Mouse (Mus musculus): ENCODE measurements at regions not wholly inside any gene's neighbourhood (a gene's known extent, or its start where the extent isn't known, plus 50 kb on each side); places are given as distances from the start of the nearest gene placed in this dataset.

- Histone ChIP-seq H3K27me3 (ENCODE audit: insufficient read depth, low read length) (no peaks in the 10 kb centered on the region), H3K4me2 (replicated peaks; ENCODE audit: low read depth, low read length) (no peak overlapping the region), H3K36me3 (ENCODE audit: insufficient read depth, low read length) (no peaks in the 10 kb centered on the region), H3K9me3 (ENCODE audit: low read length) (no peaks in the 10 kb centered on the region), H3K4me1 (ENCODE audit: insufficient read depth, low read length) (no peaks in the 10 kb centered on the region), H3K4me3 (ENCODE audit: low read length) (no peak overlapping the region), H3K9ac (replicated peaks; ENCODE audit: low read length) (no peak overlapping the region), H3K27ac (ENCODE audit: low read length) (no peak overlapping the region)
- ATAC-seq (ENCODE audit: low FRiP score, low TSS enrichment): no peak
- 79% methylated on average over 4 of the region's 4 CpGs for WGBS
Observed at GRCm38 (mm10) chr15:68811041-68811440, 2310.3 kb upstream of the Lrrc6 start.

GRCm38 (mm10) chr15:68810593-68810992 lies 2309.9 kb upstream of the Lrrc6 start:
- ATAC-seq (ENCODE audit: low FRiP score, low TSS enrichment): no peak
- Histone ChIP-seq H3K9ac (replicated peaks; ENCODE audit: low read length) (no peak overlapping the region), H3K36me3 (ENCODE audit: insufficient read depth, low read length) (no peaks in the 10 kb centered on the region), H3K4me2 (replicated peaks; ENCODE audit: low read depth, low read length) (no peak overlapping the region), H3K4me1 (ENCODE audit: insufficient read depth, low read length) (no peaks in the 10 kb centered on the region), H3K4me3 (ENCODE audit: low read length) (no peak overlapping the region), H3K27ac (ENCODE audit: low read length) (no peak overlapping the region), H3K9me3 (ENCODE audit: low read length) (no peaks in the 10 kb centered on the region), H3K27me3 (ENCODE audit: insufficient read depth, low read length) (no peaks in the 10 kb centered on the region)
- WGBS: 80% methylated on average over 6 of the region's 6 CpGs

- no peak for ATAC-seq (ENCODE audit: low FRiP score, low TSS enrichment)
- WGBS: 93% methylated on average over 1 of the region's 1 CpGs
- Histone ChIP-seq H3K9ac (replicated peaks; ENCODE audit: low read length) (no peak overlapping the region), H3K4me1 (ENCODE audit: insufficient read depth, low read length) (no peaks in the 10 kb centered on the region), H3K9me3 (ENCODE audit: low read length) (no peaks in the 10 kb centered on the region), H3K36me3 (ENCODE audit: insufficient read depth, low read length) (no peaks in the 10 kb centered on the region), H3K27me3 (ENCODE audit: insufficient read depth, low read length) (no peaks in the 10 kb centered on the region), H3K27ac (ENCODE audit: low read length) (no peak overlapping the region), H3K4me3 (ENCODE audit: low read length) (no peak overlapping the region), H3K4me2 (replicated peaks; ENCODE audit: low read depth, low read length) (no peak overlapping the region)
Observed at GRCm38 (mm10) chr15:68808175-68808574, 2307.5 kb upstream of the Lrrc6 start.

- Histone ChIP-seq H3K4me2 (replicated peaks; ENCODE audit: low read depth, low read length) (no peak overlapping the region), H3K27ac (ENCODE audit: low read length) (no peak overlapping the region), H3K9me3 (ENCODE audit: low read length) (no peaks in the 10 kb centered on the region), H3K4me3 (ENCODE audit: low read length) (no peak overlapping the region), H3K4me1 (ENCODE audit: insufficient read depth, low read length) (no peaks in the 10 kb centered on the region), H3K36me3 (ENCODE audit: insufficient read depth, low read length) (no peaks in the 10 kb centered on the region), H3K27me3 (ENCODE audit: insufficient read depth, low read length) (no peaks in the 10 kb centered on the region), H3K9ac (replicated peaks; ENCODE audit: low read length) (no peak overlapping the region)
- ATAC-seq (ENCODE audit: low FRiP score, low TSS enrichment): no peak
- WGBS: 100% methylated on average over 1 of the region's 1 CpGs
Observed at GRCm38 (mm10) chr15:68804254-68804653, 2303.5 kb upstream of the Lrrc6 start.

- 77% methylated on average over 4 of the region's 4 CpGs for WGBS
- no peak for ATAC-seq (ENCODE audit: low FRiP score, low TSS enrichment)
Observed at GRCm38 (mm10) chr15:68801763-68802162, 2301.1 kb upstream of the Lrrc6 start.

GRCm38 (mm10) chr15:68797406-68797805 lies 2296.7 kb upstream of the Lrrc6 start:
- no peak for ATAC-seq (ENCODE audit: low FRiP score, low TSS enrichment)
- no peaks in the 10 kb centered on the region for H3K27me3 ChIP-seq (ENCODE audit: insufficient read depth, low read length)
- H3K9ac ChIP-seq (replicated peaks; ENCODE audit: low read length): no peak overlapping the region
- H3K36me3 ChIP-seq (ENCODE audit: insufficient read depth, low read length): no peaks in the 10 kb centered on the region
- H3K4me1 ChIP-seq (ENCODE audit: insufficient read depth, low read length): no peaks in the 10 kb centered on the region
- H3K27ac ChIP-seq (ENCODE audit: low read length): no peak overlapping the region
- H3K4me2 ChIP-seq (replicated peaks; ENCODE audit: low read depth, low read length): no peak overlapping the region
- WGBS: 80% methylated on average over 2 of the region's 2 CpGs
- no peak overlapping the region for H3K4me3 ChIP-seq (ENCODE audit: low read length)
- no peaks in the 10 kb centered on the region for H3K9me3 ChIP-seq (ENCODE audit: low read length)

More at GRCm38 (mm10) chr15:68801763-68802162, 2301.1 kb upstream of the Lrrc6 start:
- no peaks in the 10 kb centered on the region for H3K27me3 ChIP-seq (ENCODE audit: insufficient read depth, low read length)
- H3K36me3 ChIP-seq (ENCODE audit: insufficient read depth, low read length): no peaks in the 10 kb centered on the region
- H3K4me2 ChIP-seq (replicated peaks; ENCODE audit: low read depth, low read length): no peak overlapping the region
- H3K4me3 ChIP-seq (ENCODE audit: low read length): no peak overlapping the region
- H3K27ac ChIP-seq (ENCODE audit: low read length): no peak overlapping the region
- no peaks in the 10 kb centered on the region for H3K4me1 ChIP-seq (ENCODE audit: insufficient read depth, low read length)
- no peak overlapping the region for H3K9ac ChIP-seq (replicated peaks; ENCODE audit: low read length)
- no peaks in the 10 kb centered on the region for H3K9me3 ChIP-seq (ENCODE audit: low read length)

GRCm38 (mm10) chr15:68795239-68795960 lies 2294.7 kb upstream of the Lrrc6 start:
- H3K9me3 ChIP-seq (ENCODE audit: low read length): no peaks in the 10 kb centered on the region
- WGBS: 69% methylated on average over 4 of the region's 4 CpGs
- no peak overlapping the region for H3K27ac ChIP-seq (ENCODE audit: low read length)
- no peak overlapping the region for H3K9ac ChIP-seq (replicated peaks; ENCODE audit: low read length)
- H3K4me3 ChIP-seq (ENCODE audit: low read length): no peak overlapping the region
- ATAC-seq (ENCODE audit: low FRiP score, low TSS enrichment): no peak
- no peak overlapping the region for H3K4me2 ChIP-seq (replicated peaks; ENCODE audit: low read depth, low read length)
- no peaks in the 10 kb centered on the region for H3K27me3 ChIP-seq (ENCODE audit: insufficient read depth, low read length)
- H3K36me3 ChIP-seq (ENCODE audit: insufficient read depth, low read length): no peaks in the 10 kb centered on the region
- no peaks in the 10 kb centered on the region for H3K4me1 ChIP-seq (ENCODE audit: insufficient read depth, low read length)

GRCm38 (mm10) chr15:68759948-68760347 lies 2259.2 kb upstream of the Lrrc6 start:
- no peaks in the 10 kb centered on the region for H3K4me1 ChIP-seq (ENCODE audit: insufficient read depth, low read length)
- no peaks in the 10 kb centered on the region for H3K36me3 ChIP-seq (ENCODE audit: insufficient read depth, low read length)
- no peak overlapping the region for H3K27ac ChIP-seq (ENCODE audit: low read length)
- H3K4me2 ChIP-seq (replicated peaks; ENCODE audit: low read depth, low read length): no peak overlapping the region
- ATAC-seq (ENCODE audit: low FRiP score, low TSS enrichment): no peak
- H3K4me3 ChIP-seq (ENCODE audit: low read length): no peak overlapping the region
- no peaks in the 10 kb centered on the region for H3K9me3 ChIP-seq (ENCODE audit: low read length)
- H3K27me3 ChIP-seq (ENCODE audit: insufficient read depth, low read length): no peaks in the 10 kb centered on the region
- H3K9ac ChIP-seq (replicated peaks; ENCODE audit: low read length): no peak overlapping the region
- WGBS: 80% methylated on average over 1 of the region's 1 CpGs

GRCm38 (mm10) chr15:68755255-68755654 lies 2254.5 kb upstream of the Lrrc6 start:
- no peak overlapping the region for H3K4me3 ChIP-seq (ENCODE audit: low read length)
- H3K9me3 ChIP-seq (ENCODE audit: low read length): no peaks in the 10 kb centered on the region
- no peaks in the 10 kb centered on the region for H3K4me1 ChIP-seq (ENCODE audit: insufficient read depth, low read length)
- H3K9ac ChIP-seq (replicated peaks; ENCODE audit: low read length): no peak overlapping the region
- H3K36me3 ChIP-seq (ENCODE audit: insufficient read depth, low read length): no peaks in the 10 kb centered on the region
- no peak overlapping the region for H3K4me2 ChIP-seq (replicated peaks; ENCODE audit: low read depth, low read length)
- WGBS: 89% methylated on average over 1 of the region's 1 CpGs
- no peak for ATAC-seq (ENCODE audit: low FRiP score, low TSS enrichment)
- no peak overlapping the region for H3K27ac ChIP-seq (ENCODE audit: low read length)
- no peaks in the 10 kb centered on the region for H3K27me3 ChIP-seq (ENCODE audit: insufficient read depth, low read length)

GRCm38 (mm10) chr15:68754834-68755233 lies 2254.1 kb upstream of the Lrrc6 start:
- Histone ChIP-seq H3K4me2 (replicated peaks; ENCODE audit: low read depth, low read length) (no peak overlapping the region), H3K36me3 (ENCODE audit: insufficient read depth, low read length) (no peaks in the 10 kb centered on the region), H3K9ac (replicated peaks; ENCODE audit: low read length) (no peak overlapping the region), H3K27ac (ENCODE audit: low read length) (no peak overlapping the region), H3K9me3 (ENCODE audit: low read length) (no peaks in the 10 kb centered on the region), H3K4me1 (ENCODE audit: insufficient read depth, low read length) (no peaks in the 10 kb centered on the region), H3K4me3 (ENCODE audit: low read length) (no peak overlapping the region), H3K27me3 (ENCODE audit: insufficient read depth, low read length) (no peaks in the 10 kb centered on the region)
- WGBS: 84% methylated on average over 4 of the region's 4 CpGs
- no peak for ATAC-seq (ENCODE audit: low FRiP score, low TSS enrichment)
